Mouse (Mus musculus): ENCODE measurements around the gene Ascl5.

DNA sequence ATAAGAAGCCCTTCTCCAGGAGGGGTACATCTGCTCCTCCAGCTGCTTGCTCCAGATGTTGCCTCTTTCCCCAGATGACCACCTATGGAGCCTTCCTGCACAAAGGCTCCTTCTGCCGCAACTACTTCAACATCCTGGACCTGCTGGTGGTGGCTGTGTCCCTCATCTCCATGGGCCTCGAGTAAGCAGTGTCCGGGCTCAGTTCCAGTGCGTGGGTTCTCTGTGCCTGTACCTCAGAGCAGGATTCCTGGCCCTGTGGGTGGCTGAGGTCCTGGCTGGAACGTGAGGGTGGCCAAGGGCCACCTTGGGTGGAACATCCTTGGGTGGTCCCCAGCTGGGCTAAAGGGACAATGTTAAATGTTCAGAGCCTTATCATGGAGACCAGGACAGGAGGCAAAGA lies 44.2 kb downstream of the Ascl5 start:
- TF ChIP-seq CTCF (conservative IDR thresholded peaks at IDR 0.05; ENCODE audit: low read length) (no peak), POU5F1 (IDR thresholded peaks at IDR 0.05; ENCODE audit: borderline replicate concordance, low read length) (no peak)

All from E14TG2a.4 (cell line).